Mouse (Mus musculus): ENCODE measurements around the gene Rsrc2.
"Not testable (repeated sequence)": the region's sequence is repeated elsewhere in the genome, so short reads cannot be mapped to it uniquely, and the experiment has no call there.

Gene Rsrc2

DNA sequence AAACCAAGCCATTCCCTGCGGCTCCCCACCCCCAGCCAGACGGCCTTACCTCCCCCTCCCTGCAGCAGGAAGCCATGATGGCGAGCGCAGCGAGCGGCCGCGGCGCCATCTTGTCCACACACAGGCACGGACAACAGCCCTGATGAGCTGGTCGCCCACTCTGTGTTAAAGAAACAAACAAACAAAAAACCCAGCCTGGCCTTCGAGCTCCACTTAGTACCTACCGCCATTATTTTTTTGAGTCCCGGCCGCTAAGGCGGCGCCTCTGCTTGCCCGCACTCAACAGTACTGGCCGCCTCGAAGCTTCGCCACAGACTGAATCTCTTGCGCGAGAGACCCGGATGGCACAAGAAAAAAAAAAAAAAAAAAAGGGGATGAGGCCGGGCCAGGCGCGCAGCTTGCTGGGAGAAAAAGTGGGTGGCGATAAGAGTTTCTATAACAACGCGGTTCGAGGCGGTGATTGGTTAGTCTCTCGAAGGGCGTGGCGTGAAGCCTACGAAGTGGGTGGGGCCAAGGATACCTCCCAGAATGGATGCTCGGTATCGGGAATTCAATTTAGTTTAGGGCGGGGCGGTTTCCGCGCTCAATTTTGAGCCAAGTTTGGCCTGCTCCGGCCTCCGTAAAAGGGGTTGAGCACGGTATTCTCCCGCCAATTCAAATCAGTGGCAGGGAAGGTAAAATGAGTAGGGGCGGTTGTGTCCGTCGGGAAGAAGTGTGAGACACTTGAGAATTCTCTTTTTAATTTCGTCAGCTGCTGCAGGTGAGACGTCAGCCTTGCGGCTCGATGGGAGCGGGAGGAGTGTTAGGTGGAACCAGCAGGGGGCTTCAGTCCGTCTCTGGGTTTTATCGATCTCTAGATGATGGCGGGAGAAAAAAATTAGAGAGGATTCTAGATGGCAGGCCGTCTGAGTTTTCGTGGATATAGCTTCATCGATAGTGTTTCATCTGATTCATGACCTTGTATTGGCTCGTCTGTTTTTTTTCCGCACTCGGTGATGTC is at the start of gene Rsrc2, which contains the start of gene Kntc1:
Gene Rsrc2 (minus strand): TSS at position 350 of the 1,000 bp plus-strand sequence.
Gene Kntc1 (plus strand): TSS at position 652 of the 1,000 bp plus-strand sequence.
- peak; percentile 100 for DNase-seq (ENCODE audit: low spot score)

DNA sequence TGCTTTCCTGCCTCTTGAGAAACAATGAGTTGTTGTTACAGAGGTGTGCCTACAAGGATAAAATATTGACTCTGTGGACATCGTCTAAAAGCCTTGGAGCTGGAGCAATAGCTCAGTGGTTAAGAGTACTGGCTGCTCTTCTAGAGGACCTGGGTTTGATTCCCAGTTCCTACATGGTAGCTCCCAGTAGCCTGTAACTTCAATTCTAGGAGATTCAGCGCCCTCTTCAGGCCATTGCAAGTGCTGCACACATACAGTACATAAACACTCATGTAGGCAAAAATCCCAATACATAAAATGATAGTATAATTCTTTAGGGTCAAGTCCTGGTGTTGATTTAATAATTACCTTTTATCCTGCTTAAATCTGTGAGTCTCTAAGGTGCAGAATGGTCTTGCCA is 43.9 kb upstream of the Rsrc2 start:
- no peak for DNase-seq (ENCODE audit: low spot score)

DNA sequence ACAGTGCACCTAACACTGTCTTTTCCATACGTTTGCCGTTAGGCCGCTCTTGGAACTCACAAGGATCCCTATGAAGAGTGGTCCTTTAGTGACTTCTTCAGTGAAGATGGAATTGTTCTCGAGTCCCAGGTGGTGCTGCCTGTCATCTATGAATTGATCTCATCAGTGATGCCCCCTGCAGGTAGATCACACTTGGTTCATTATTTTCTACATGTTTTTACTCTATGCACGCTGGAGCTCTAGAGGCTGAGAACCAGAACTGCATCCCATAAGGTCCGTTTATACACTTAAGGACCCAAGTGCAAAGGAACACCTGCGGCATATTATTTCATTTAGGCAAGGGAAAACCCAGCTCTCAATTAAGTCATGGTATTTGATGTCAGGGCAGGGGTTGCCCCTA is 39.8 kb upstream of the Rsrc2 start:
- DNase-seq (ENCODE audit: low spot score) = no peak

DNA sequence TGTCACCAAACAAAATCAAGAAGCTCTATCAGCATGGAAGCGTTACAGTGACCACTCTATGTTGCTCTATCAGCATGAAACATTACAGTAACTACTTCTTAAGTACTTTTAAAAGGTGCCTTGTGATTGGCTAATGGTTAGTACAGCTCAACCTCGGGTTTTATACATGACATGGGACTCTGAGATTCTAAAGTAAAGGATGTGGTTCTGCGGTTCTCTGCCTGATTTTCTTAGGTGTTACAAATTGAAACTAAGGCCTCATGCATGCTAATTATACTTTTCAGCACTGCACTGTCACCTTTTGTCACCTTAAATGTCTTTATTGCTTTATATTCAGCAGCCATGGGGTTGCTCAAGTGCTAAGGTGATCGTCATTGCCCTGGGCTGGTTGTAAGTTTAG is 32.6 kb upstream of the Rsrc2 start:
- DNase-seq (ENCODE audit: low spot score) = no peak

DNA sequence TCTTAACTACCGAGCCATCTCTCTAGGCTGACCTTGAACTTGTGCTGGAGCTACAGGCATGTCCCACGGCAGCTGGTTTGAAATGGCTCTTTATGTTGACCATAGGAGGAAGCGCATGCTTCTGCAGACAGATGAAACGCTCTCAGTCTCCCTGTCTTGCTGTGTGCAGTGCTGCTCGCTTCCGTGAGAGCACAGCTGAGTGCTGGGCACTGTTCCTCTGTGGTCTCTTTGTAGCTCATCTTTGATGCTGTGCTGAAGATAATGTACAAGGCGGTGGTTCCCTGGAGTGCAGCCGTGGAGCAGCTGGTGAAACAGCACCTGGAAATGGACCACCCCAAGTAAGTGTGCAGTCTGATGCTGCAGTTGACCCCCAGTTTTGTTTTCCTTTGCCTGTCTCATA is 31.5 kb upstream of the Rsrc2 start:
- DNase-seq (ENCODE audit: low spot score) = no peak

DNA sequence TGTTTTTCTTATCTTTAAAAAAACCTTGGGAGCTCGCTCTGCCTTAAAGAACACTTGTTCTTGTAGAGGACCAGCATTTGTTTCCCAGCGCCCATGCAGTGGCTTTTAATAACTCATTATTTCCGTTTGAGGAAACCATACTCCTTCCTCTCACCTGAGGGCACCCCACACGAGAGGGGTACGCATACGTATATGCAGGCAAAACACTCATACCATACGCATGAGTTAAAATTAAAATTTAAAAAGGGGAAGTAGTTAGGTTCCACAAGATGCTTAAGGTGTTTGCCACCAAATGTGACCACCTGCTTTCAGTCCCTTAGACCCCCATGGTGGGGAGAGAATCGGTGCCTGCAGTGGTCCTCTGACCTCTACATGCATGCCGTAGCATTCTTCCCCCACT is 24.2 kb upstream of the Rsrc2 start:
- DNase-seq (ENCODE audit: low spot score) = no peak

DNA sequence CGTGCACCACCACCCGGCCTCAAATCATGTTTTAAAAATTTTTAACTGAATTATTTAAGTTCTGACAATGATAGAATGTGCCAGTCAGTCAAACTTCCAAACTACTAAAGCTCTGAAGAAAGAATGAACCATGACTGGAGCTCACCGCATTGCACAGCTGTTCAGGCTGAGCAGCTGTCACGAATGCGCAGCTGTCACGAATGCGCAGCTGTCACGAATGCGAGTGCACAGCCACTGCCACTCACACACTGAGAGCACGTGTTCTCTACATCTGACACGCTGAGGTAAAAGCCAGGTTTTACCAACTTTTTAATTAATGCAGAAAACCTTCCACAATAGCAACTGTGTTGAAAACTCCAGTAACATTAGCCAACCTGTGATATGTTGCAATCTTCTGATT is 17.2 kb upstream of the Rsrc2 start:
- not testable (repeated sequence) for DNase-seq (ENCODE audit: low spot score)

DNA sequence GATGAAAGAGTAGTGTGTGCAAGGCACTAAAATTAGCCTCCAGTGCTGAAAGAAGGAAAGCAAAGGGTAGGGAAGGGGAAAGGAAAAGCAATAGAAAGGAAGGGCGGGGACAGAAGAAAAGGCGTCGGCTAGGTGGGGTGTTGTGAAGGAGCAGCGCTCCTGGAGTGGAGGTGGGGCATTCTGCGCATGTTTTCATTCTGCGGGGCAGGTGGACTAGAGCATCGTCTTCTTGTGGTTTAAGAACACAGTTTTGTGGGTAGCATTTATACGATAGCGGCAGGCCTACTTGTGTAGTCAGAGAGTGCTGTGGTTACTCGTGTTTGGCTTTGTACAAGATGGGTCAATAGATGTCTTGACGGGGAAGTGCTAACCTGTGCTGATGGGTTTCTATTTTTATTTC is 16.3 kb upstream of the Rsrc2 start:
- DNase-seq (ENCODE audit: low spot score) = no peak

DNA sequence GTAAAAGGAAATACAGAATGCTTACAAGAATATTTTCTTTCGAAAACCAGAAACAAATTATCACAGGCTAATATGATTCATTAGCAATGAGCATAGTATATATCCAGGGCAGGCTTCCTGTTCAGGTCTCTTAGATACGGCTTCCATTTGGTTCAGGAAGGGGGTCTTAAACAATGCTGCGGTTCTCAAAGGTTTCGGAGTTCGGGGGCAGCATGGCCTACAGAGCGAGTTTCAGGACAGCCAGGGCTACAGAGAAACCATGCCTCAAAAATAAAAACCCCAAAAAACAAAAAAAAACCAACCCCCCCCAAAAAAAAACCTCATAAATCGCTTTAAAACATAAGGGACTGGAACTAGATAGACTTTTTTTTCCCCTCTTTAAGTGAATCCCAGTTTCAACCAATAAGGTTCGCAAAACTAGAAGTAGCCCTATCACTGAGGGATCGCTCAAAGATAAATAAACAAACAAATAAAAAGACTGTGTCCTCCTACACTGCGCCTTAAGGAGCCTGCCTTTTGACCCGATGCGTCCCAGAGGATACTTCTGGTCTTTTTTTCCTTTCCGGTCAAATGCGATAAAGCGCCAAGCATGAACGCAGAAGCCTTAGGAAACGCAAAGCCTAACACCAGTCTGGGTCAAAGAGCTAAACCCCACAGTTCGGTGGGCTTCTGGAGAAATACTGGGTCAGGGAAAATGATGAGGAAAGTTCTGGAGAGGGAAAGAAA is 712 bp downstream of the Rsrc2 start:
- peak; percentile 58 for DNase-seq (ENCODE audit: low spot score)

DNA sequence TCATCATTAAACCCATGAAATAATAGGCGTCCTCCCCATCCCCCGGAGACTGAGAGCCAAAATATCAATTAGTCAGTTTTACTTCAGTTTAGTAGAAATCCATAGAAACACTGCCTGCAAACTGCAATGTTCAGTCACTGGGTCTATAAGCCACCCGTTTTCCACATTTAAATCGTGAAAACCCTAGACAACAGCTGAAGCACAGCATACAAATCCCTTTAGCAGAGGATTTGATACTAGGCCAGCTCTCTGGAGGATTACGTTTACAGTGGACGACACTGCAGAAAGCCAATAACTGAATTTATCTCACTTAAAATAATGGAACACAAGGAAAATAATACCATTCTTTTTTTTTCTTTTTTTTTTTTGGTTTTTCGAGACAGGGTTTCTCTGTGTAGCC is 1.6 kb downstream of the Rsrc2 start:
- DNase-seq (ENCODE audit: low spot score) = no peak

DNA sequence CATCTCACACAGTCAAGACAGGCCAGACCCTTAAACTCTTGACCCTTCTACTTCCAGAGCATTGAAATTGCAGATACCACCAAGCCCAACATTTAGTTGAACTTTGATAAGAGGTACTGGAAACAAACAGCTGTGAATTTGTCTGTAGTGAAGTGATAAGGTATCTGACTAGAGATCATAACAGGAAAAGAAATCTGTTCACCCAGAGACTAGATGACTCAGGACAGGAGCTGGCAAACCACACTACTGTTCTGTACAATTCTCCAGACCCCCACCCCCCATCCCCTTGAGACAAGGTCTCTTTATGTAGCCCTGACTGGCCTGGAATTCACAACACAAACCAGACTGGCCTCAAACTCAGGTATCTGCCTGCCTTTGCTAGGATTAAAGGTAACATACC is 3.0 kb downstream of the Rsrc2 start:
- no peak for DNase-seq (ENCODE audit: low spot score)

DNA sequence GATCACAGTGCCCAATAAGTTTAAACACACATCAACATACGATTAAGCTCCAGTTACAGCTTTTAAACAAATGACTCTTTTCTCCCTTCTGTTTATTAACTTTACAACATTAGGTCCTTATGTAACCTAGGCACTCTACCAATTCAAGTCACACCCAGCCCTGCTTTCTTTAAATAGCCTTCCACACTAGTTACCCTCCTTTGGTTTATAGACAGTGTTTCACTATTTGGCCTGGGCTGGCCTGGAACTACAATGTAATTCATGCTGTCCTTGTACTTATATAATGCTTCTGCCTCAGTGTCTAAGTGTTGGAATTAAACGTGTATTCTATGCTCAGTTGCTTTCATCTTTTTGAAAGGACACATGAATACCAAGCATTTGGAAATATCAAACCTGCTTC is 4.9 kb downstream of the Rsrc2 start:
- DNase-seq (ENCODE audit: low spot score) = no peak

DNA sequence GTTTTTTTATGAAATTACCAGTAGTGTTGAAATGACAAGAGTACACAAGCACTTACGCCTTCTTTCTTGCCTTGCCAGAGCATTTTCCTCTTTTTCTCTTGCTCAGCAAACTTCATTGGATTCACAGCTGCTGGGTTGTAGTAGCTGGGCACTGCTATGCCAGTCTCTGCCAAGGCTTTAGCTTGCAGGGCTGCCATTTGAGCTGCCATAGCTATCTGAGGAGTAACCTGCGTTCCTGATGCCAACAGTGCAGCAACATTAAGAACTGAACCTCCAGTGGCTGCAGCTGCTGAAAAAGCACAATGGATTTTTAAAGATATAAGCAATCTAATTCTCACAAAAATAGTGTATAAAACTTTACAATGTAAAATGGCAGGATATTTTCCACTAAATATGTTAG is 18.2 kb downstream of the Rsrc2 start:
- no peak for DNase-seq (ENCODE audit: low spot score)

DNA sequence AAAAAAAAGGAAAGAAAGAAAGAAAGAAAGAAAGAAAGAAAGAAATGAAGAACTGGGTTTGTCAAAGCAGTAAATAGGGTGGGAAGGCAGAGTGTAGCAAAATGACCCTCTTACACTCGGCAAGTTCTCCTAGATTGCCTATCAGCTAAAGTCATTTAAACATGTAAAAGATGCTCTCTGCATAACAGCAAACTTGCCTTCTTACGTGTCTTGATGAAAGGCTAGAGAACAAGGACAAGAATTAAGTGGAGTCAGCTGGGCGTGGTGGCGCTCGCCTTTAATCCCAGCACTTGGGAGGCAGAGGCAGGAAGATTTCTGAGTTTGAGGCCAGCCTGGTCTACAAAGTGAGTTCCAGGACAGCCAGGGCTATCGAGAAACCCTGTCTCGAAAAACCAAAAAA is 25.4 kb downstream of the Rsrc2 start:
- DNase-seq (ENCODE audit: low spot score) = not testable (repeated sequence)

DNA sequence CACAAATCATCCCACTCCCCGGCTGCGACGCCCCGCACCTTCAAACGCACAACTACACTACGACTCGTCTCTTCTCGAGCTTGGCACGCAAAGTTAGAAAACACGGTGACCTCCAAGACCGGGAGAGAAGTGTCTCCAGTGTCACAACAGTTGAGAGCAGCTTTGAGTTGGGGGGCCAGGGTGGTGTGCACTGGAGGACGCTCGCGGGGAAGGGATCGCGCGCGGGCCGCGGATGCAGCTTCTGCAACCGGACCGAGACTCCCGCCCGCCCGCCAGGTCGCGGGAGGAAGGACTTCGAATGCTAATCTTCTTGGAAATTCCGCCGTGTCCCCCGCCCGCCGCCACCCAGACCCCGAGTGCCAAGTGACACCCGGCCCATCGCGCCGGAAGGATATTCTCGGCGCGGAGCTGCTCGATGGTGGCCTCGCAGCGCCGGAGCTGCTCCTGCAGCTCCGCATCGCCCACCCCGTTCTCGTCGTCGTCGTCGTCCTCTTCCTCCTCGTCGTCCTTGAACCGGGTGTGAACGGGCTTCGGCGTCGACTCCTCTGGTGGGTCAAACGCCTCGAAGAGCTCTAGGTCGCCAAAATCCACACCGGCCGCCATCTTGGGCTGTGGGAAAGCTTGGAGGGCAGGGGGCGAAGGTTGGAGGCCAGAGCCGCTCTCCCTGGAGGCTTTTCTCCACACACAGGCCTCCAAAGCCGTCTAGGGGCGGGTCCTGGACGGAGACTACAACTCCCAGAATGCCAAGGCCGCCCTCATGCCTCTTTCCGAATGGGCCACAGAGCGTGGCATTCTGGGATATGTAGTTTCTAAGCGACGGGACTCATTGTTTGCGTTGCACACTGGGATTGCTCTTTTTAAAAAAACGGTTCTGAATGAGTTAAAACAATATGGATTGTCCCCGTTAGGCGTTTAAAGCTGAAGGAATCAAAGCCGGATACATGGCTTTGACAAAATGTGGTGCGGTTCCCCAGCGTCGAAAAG is 28.6 kb downstream of the Rsrc2 start, which contains the start of gene Zcchc8:
Gene Zcchc8 (minus strand): TSS at position 773 of the 984 bp plus-strand sequence.
- DNase-seq (ENCODE audit: low spot score) = peak; percentile 100

DNA sequence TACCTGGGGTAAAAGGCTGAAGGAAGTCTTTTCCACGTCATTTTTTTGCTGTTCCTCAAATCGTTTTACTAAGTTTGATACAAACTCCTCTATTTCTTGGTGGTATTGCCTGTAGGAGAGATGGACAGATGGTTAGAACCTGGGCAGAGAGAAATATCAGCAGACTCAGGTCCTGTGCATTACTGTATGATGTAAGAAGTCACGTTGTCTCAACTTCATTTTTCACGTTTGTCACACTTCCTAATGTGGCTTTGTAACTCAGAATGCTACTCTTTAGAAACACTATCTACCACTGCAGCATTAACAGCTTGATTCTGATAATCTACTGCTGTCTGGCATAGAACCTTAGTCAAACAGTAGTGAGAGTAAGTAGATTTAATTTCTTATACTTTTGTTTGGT is 34.6 kb downstream of the Rsrc2 start:
- DNase-seq (ENCODE audit: low spot score) = no peak

DNA sequence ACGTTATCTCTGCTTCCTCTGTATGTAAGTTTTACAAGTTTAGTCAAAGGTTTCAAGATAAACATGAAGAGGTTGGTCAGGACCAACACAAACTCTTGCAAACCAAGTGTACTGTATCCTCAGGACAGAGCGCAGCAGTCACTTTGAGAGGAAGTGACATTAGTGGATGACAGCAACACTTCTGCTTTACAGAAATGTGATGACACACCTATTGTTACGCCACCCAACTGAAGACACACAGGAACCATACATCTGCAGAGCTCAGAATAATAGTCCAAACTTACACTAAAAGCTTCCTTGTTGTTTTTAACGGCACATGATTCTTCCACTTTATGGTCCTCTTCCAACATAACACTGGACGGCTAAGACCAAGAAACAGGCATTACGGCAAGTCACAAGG is 35.4 kb downstream of the Rsrc2 start:
- DNase-seq (ENCODE audit: low spot score) = no peak

DNA sequence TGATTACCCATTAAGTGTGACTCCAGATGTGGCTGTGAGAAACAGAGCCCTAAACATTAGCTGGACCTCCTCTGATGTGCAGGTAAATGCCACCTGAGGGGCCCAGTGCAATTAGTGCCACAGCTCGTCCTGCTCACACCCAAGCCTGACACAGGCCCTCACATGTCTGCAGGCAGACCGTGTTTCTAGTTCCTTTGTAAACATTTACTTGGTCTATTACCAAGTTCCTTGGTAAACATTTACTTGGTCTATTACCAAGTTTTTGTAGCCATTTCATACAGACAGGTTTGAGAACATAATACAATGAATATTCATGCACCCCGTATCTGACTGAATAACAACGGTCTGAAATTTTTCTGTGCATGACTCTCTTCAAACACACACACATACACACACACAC is 39.6 kb downstream of the Rsrc2 start:
- no peak for DNase-seq (ENCODE audit: low spot score)

DNA sequence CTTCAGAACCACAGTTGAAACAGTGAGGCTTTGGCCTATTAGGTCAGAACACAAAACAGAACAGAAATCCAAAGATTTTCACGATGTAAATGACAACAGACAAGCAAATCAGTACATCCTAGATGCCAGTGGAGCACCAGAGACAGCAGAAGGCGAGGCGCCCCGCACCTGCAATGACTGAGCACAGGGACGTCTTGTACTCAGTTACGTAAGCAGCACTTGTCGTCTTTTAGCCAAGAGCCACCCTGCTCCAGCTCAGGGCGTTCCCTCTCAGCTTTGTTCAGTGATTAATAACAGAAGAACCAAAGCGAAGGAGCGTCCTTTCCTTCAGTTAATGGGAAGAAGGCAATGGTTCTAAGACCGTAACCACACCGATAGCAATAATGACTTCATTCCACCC is 40.6 kb downstream of the Rsrc2 start:
- no peak for DNase-seq (ENCODE audit: low spot score)

DNA sequence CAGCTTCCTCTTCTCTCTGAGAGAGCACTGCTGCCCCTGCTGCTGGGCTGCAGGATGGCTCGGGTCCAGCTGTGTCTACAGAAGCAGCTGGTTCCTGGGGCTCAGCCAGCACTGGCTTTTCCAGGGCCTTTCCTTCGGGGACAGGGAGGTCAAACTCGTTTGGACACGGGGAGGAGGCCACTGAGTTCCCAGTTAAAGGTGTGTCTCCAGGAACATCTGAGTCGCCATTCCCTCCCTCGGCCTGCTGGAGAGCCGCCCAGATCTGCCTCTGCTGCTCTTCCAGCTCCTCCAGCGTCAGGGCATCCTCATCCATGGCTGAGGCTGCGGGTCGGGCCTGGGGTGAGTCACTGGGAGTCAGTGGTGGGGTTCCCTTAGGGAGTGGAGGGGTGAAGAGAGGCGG is 48.6 kb downstream of the Rsrc2 start:
- DNase-seq (ENCODE audit: low spot score) = no peak

DNA sequence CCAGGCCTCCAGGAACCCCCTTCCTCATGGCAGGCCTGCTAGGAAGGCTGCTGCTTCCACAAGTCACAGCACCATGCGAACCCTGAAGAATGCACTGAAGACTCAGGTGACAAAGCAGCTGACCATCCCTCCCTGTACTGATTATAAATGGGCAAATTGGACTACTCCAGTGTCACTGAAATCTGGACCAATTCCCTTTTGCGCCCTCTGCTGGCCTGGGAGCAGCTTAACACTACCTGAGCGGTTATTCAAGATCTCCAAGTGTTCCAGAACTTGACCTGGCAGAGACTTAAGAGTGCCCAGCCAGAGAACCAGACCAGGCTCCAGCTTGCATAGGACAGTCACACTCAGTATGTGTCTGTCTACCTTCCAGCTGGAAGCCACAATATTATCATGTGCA is 50.0 kb downstream of the Rsrc2 start:
- DNase-seq (ENCODE audit: low spot score) = peak; percentile 90

DNA sequence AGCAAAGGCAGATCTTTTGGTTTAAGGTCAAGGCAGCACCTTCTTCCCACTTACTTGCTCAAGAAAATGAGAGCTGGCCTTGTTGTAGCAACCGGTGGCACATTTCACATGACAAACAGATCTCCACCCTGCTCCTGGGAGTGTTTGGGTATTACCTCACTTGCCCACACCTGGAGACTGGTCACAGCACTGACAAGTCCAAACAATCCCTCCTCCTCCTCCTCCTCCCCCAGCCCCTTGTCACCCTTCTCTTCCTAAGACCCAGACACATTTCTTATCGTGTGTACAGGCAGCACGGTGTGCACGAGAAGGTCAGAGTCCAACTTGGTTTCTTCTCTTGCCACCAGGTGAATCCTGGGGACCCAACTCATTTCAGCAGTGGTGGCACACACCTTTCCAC is 52.3 kb downstream of the Rsrc2 start:
- no peak for DNase-seq (ENCODE audit: low spot score)

Measured in embryo, embryonic 10.5 days (tissue).